Mouse (Mus musculus) C2C12 (cell line): Measurements from ENCODE around the gene Sgf29.

ENCODE experiments used
- CEBPB ChIP-seq: IDR thresholded peaks from one replicate; pipeline ENCODE4 v1.6.1; 2011; ENCODE audit warnings: low read depth, mild to moderate bottlenecking, control low read depth, moderate library complexity
- CTCF ChIP-seq: IDR thresholded peaks from one replicate; pipeline ENCODE4 v1.5.1; 2011; ENCODE audit not compliant: control insufficient read depth, insufficient read depth, insufficient read length
- FOSL1 ChIP-seq: IDR thresholded peaks from one replicate; pipeline ENCODE4 v1.8.0; 2011; ENCODE audit warnings: mild to moderate bottlenecking, low read length; ENCODE audit not compliant: poor library complexity, insufficient read depth, severe bottlenecking
- MAX ChIP-seq: IDR thresholded peaks from one replicate; pipeline ENCODE4 v1.6.1; 2011; ENCODE audit warnings: mild to moderate bottlenecking, control low read depth
- MYOD1 ChIP-seq: IDR thresholded peaks from one replicate; pipeline ENCODE4 v1.6.1; 2011; ENCODE audit warnings: low read depth; ENCODE audit not compliant: control insufficient read depth, insufficient read length
- MYOG ChIP-seq: IDR thresholded peaks from one replicate; pipeline ENCODE4 v1.6.1; 2011; ENCODE audit not compliant: control insufficient read depth, insufficient read length; ENCODE audit errors: extremely low read depth
- USF1 ChIP-seq: IDR thresholded peaks from one replicate; pipeline ENCODE4 v1.6.1; 2011; ENCODE audit warnings: low read depth, mild to moderate bottlenecking, control low read depth, moderate library complexity

- TF ChIP-seq MYOG (no peak), CTCF (peak; percentile 65), CEBPB (no peak), FOSL1 (no peak), USF1 (no peak), MAX (no peak), MYOD1 (no peak)
These were observed 12.2 kb upstream of the Sgf29 start for GRCm38 (mm10) chr7:126636733-126637520.
